Mouse (Mus musculus) stomach, embryonic 14.5 days (tissue): Measurements from ENCODE around the gene Fam171a1. TPM values are rescaled to one million over a fixed set of nuclear protein-coding genes. Genes with fewer than 3 reads are reported as not detected.

Experiments
- ATAC-seq: fragments of 200-750 bp; cut with Nextera tagmentation; 2 replicates; pipeline ENCODE4 v1.8.0; 2017; ENCODE audit warnings: low read depth, moderate TSS enrichment; ENCODE audit not compliant: insufficient number of reproducible peaks, insufficient read depth, low FRiP score
- H3K27ac ChIP-seq: fragments of 300-500 bp; sonication (generic); 2 replicates; pipeline ENCODE4 v1.5.1; 2014; ENCODE audit warnings: mild to moderate bottlenecking, low read length, moderate library complexity, mixed read lengths
- H3K27me3 ChIP-seq: fragments of 300-500 bp; sonication (generic); 2 replicates; pipeline ENCODE4 v1.6.1; 2014; ENCODE audit warnings: low read length, control low read depth, mixed read lengths; ENCODE audit not compliant: control insufficient read depth, insufficient read depth
- H3K36me3 ChIP-seq: fragments of 300-500 bp; sonication (generic); 2 replicates; pipeline ENCODE4 v1.6.1; 2014; ENCODE audit warnings: mild to moderate bottlenecking, control low read depth, low read length, moderate library complexity, mixed read lengths; ENCODE audit not compliant: control insufficient read depth, insufficient read depth
- H3K4me1 ChIP-seq: fragments of 300-500 bp; sonication (generic); 2 replicates; pipeline ENCODE4 v1.6.1; 2014; ENCODE audit warnings: low read length, control low read depth, mixed read lengths; ENCODE audit not compliant: control insufficient read depth, insufficient read depth
- H3K4me2 ChIP-seq: fragments of 300-500 bp; sonication (generic); replicated peaks from 2 replicates; pipeline ENCODE4 v1.6.1; 2014; ENCODE audit warnings: low read depth, low read length, control low read depth
- H3K4me3 ChIP-seq: fragments of 300-500 bp; sonication (generic); 2 replicates; pipeline ENCODE4 v1.5.1; 2014; ENCODE audit warnings: low read depth, low read length, control low read depth
- H3K9ac ChIP-seq: fragments of 300-500 bp; sonication (generic); replicated peaks from 2 replicates; pipeline ENCODE4 v1.6.1; 2014; ENCODE audit warnings: low read depth, mild to moderate bottlenecking, control low read depth, low read length, moderate library complexity, mixed read lengths
- H3K9me3 ChIP-seq: fragments of 300-500 bp; sonication (generic); 2 replicates; pipeline ENCODE4 v1.6.1; 2016; ENCODE audit warnings: low read depth, low read length, control low read depth; ENCODE audit not compliant: control insufficient read depth
- WGBS: fragments of 180-500 bp; shearing (Covaris S2); extraction: QIAGEN DNeasy Blood & Tissue Kit; methylation state at CpG from one replicate; pipeline ENCODE4 v1.1.7; 2014; 5-methylcytosine and 5-hydroxymethylcytosine counted together
- polyA plus RNA-seq: library from polyadenylated mRNA; unstranded; fragments of >200 nt; fragmentation: Nextera tagmentation; extraction: Ambion mirVana; gene quantifications from 2 replicates; pipeline ENCODE4 v1.2.1, GENCODE M21; 2014

Gene Fam171a1
- polyA plus RNA-seq, 1 experiment from 2014 or later: 33.6 TPM

- H3K9ac ChIP-seq: no peak overlapping the region
- H3K27ac ChIP-seq: no peak overlapping the region
- H3K27me3 ChIP-seq: no peaks in the 10 kb centered on the region
- peak; percentile 18; the same call in 1 of the 2 replicates for ATAC-seq
- no peak overlapping the region for H3K4me3 ChIP-seq
- no peaks in the 10 kb centered on the region for H3K4me1 ChIP-seq
- H3K4me2 ChIP-seq: no peak overlapping the region
- H3K9me3 ChIP-seq: no peaks in the 10 kb centered on the region
- 67% methylated on average over 4 of the region's 4 CpGs for WGBS
- no peaks in the 10 kb centered on the region for H3K36me3 ChIP-seq
Measured at GRCm38 (mm10) chr2:3128344-3128871, 14.4 kb downstream of the Fam171a1 start.

- peak; percentile 42; the same call in 1 of the 2 replicates for ATAC-seq
- Histone ChIP-seq H3K9me3 (no peaks in the 10 kb centered on the region), H3K27ac (no peak overlapping the region), H3K4me3 (no peak overlapping the region), H3K36me3 (no peaks in the 10 kb centered on the region), H3K27me3 (no peaks in the 10 kb centered on the region), H3K4me2 (no peak overlapping the region), H3K9ac (no peak overlapping the region), H3K4me1 (no peaks in the 10 kb centered on the region)
- 56% methylated on average over 2 of the region's 2 CpGs for WGBS
Measured at GRCm38 (mm10) chr2:3128910-3129309, 14.9 kb downstream of the Fam171a1 start.

- no peak for ATAC-seq
- Histone ChIP-seq H3K9me3 (no peaks in the 10 kb centered on the region), H3K36me3 (no peaks in the 10 kb centered on the region), H3K4me3 (no peak overlapping the region), H3K4me2 (no peak overlapping the region), H3K27me3 (no peaks in the 10 kb centered on the region), H3K4me1 (peaks cover 13% of the 10 kb centered on the region; the same call in 1 of the 2 replicates), H3K27ac (no peak overlapping the region), H3K9ac (no peak overlapping the region)
- WGBS: 71% methylated on average over 9 of the region's 9 CpGs
Measured at GRCm38 (mm10) chr2:3132473-3132872, 18.4 kb downstream of the Fam171a1 start.

- ATAC-seq: peak; percentile 64
- peak overlapping the region; percentile 61; the same call in 1 of the 2 replicates for H3K27ac ChIP-seq
Measured at GRCm38 (mm10) chr2:3134580-3135296, 20.7 kb downstream of the Fam171a1 start.

DNA sequence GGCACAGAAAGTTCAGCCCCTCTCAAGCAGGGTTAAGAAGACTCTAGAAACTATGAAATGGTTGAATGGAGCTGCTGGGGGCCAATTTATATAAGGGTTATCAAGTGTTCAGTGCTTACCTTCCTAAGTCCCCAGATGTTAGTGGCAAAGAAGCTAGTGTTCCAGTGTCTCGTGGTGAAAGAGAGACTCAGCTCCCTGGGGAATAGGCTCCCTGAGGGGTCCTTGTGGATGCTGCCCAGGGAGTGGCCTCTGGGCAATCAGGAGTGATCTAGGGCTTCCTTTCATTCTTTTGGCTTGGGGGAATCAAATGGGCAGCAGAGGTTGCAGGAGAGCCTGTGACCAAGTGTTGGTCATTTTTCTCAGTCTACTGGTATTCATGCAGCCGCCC, 21.3 kb downstream of the Fam171a1 start:
- H3K4me3 ChIP-seq: no peak overlapping the region
- no peaks in the 10 kb centered on the region for H3K9me3 ChIP-seq

More at GRCm38 (mm10) chr2:3134580-3135296, 20.7 kb downstream of the Fam171a1 start:
- no peak overlapping the region for H3K9ac ChIP-seq
- no peaks in the 10 kb centered on the region for H3K36me3 ChIP-seq
- 0 out of 2 replicates have a peak overlapping the region, but pooled peaks have one; percentile 5 for H3K4me2 ChIP-seq
- no peaks in the 10 kb centered on the region for H3K27me3 ChIP-seq
- no peaks in the 10 kb centered on the region for H3K9me3 ChIP-seq
- WGBS: 30% methylated on average over 12 of the region's 12 CpGs
- H3K4me1 ChIP-seq: peaks cover 17% of the 10 kb centered on the region; the same call in 1 of the 2 replicates
- H3K4me3 ChIP-seq: no peak overlapping the region

DNA sequence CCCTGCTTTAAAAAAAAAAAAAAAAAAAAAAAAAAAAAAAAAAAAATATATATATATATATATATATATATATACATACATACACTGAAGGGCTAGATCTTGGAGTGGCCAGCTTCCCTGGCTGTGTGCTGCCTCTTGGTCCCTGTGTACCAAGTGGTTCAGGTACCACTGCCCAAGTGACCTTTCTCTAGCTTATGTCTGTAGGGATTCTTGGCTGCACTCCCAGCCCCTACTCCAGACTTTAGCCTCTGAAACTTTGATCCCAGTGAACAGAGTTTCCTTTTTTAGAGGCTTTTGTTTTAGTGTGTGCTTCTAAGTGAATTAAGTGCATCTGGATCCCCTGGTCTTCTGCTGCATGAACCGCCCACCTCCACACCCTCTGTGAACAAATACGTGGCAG, 24.3 kb downstream of the Fam171a1 start:
- no peak overlapping the region for H3K4me2 ChIP-seq
- no peaks in the 10 kb centered on the region for H3K27me3 ChIP-seq
- no peak overlapping the region for H3K4me3 ChIP-seq
- peaks cover 17% of the 10 kb centered on the region; the same call in 1 of the 2 replicates for H3K4me1 ChIP-seq
- no peak for ATAC-seq
- H3K36me3 ChIP-seq: no peaks in the 10 kb centered on the region
- H3K9ac ChIP-seq: no peak overlapping the region
- no peaks in the 10 kb centered on the region for H3K9me3 ChIP-seq
- WGBS: 43% methylated on average over 2 of the region's 2 CpGs
- no peak overlapping the region for H3K27ac ChIP-seq

More for the DNA sequence above, 21.3 kb downstream of the Fam171a1 start:
- Histone ChIP-seq H3K4me2 (0 out of 2 replicates have a peak overlapping the region, but pooled peaks have one; percentile 5), H3K27ac (peak overlapping the region; percentile 52; the same call in 1 of the 2 replicates), H3K27me3 (no peaks in the 10 kb centered on the region), H3K4me1 (peaks cover 17% of the 10 kb centered on the region; the same call in 1 of the 2 replicates), H3K36me3 (no peaks in the 10 kb centered on the region), H3K9ac (no peak overlapping the region)
- no peak for ATAC-seq
- 23% methylated on average over 2 of the region's 2 CpGs for WGBS

- Histone ChIP-seq H3K27ac (no peak overlapping the region), H3K4me2 (no peak overlapping the region), H3K36me3 (no peaks in the 10 kb centered on the region), H3K9me3 (no peaks in the 10 kb centered on the region), H3K4me3 (no peak overlapping the region), H3K9ac (no peak overlapping the region), H3K27me3 (no peaks in the 10 kb centered on the region), H3K4me1 (peaks cover 17% of the 10 kb centered on the region; the same call in 1 of the 2 replicates)
- no peak for ATAC-seq
- WGBS: 84% methylated on average over 2 of the region's 2 CpGs
Measured at GRCm38 (mm10) chr2:3139065-3139464, 25.0 kb downstream of the Fam171a1 start.

DNA sequence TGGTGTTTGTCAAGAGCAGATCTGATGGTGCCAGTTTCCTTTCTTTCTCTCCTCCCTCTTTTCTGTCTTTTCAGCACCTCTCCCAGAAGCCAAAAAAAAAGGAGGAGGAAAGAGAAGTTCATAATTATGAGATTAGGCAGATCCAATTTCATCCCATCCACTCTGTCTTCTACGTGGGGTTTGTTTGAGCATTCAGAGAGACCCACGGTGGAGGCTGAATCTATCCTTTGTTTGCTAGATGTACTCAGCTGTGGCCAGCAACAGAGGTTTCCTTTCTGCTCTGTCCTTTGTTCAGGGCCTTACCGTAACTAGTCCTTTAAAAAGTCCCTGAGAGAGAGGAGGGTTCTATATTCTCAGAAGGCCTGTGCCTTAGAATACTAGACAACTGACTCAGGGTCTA, 25.6 kb downstream of the Fam171a1 start:
- H3K27me3 ChIP-seq: no peaks in the 10 kb centered on the region
- no peak for ATAC-seq
- H3K9me3 ChIP-seq: no peaks in the 10 kb centered on the region
- no peak overlapping the region for H3K4me3 ChIP-seq
- WGBS: 35% methylated on average over 3 of the region's 3 CpGs
- H3K36me3 ChIP-seq: no peaks in the 10 kb centered on the region
- H3K9ac ChIP-seq: no peak overlapping the region
- peak overlapping the region; percentile 2; the same call in 1 of the 2 replicates for H3K27ac ChIP-seq
- H3K4me1 ChIP-seq: peaks cover 13% of the 10 kb centered on the region; the same call in 1 of the 2 replicates
- H3K4me2 ChIP-seq: no peak overlapping the region
